Mouse (Mus musculus): ENCODE measurements around the gene Lix1. TPM values are rescaled to one million over a fixed set of nuclear protein-coding genes. Genes with fewer than 3 reads are reported as not detected.

The Lix1 gene
- polyA plus RNA-seq, 1 experiment = not detected

- no peak overlapping the region for H3K27ac ChIP-seq (ENCODE audit: insufficient read depth, low read depth, low read length)
- H3K4me3 ChIP-seq (ENCODE audit: insufficient read depth, low read length) = no peak overlapping the region
- TF ChIP-seq POLR2A (IDR thresholded peaks at IDR 0.05; ENCODE audit: borderline replicate concordance, low read depth, low read length) (no peak), CTCF (IDR thresholded peaks at IDR 0.05; ENCODE audit: low read depth, low read length) (no peak)
- no peaks in the 10 kb centered on the region for H3K4me1 ChIP-seq (ENCODE audit: control insufficient read depth, insufficient read depth, low read length)
Measured at GRCm38 (mm10) chr17:17441876-17442498, 39.5 kb downstream of the Lix1 start.

GRCm38 (mm10) chr17:17444297-17444886, 41.9 kb downstream of the Lix1 start:
- no peak overlapping the region for H3K4me3 ChIP-seq (ENCODE audit: insufficient read depth, low read length)
- H3K27ac ChIP-seq (ENCODE audit: insufficient read depth, low read depth, low read length) = no peak overlapping the region
- TF ChIP-seq POLR2A (IDR thresholded peaks at IDR 0.05; ENCODE audit: borderline replicate concordance, low read depth, low read length) = no peak
- no peak for TF ChIP-seq CTCF (IDR thresholded peaks at IDR 0.05; ENCODE audit: low read depth, low read length)
- H3K4me1 ChIP-seq (ENCODE audit: control insufficient read depth, insufficient read depth, low read length) = peaks cover 8% of the 10 kb centered on the region

- TF ChIP-seq POLR2A (IDR thresholded peaks at IDR 0.05; ENCODE audit: borderline replicate concordance, low read depth, low read length) = no peak
- TF ChIP-seq CTCF (IDR thresholded peaks at IDR 0.05; ENCODE audit: low read depth, low read length) = no peak
- Histone ChIP-seq H3K4me3 (ENCODE audit: insufficient read depth, low read length) (no peak overlapping the region), H3K27ac (ENCODE audit: insufficient read depth, low read depth, low read length) (no peak overlapping the region), H3K4me1 (ENCODE audit: control insufficient read depth, insufficient read depth, low read length) (peaks cover 20% of the 10 kb centered on the region)
Measured at GRCm38 (mm10) chr17:17446683-17447082, 44.2 kb downstream of the Lix1 start.

GRCm38 (mm10) chr17:17447821-17448220, 45.3 kb downstream of the Lix1 start:
- TF ChIP-seq CTCF (IDR thresholded peaks at IDR 0.05; ENCODE audit: low read depth, low read length) (no peak), POLR2A (IDR thresholded peaks at IDR 0.05; ENCODE audit: borderline replicate concordance, low read depth, low read length) (no peak)
- peaks cover 20% of the 10 kb centered on the region for H3K4me1 ChIP-seq (ENCODE audit: control insufficient read depth, insufficient read depth, low read length)

GRCm38 (mm10) chr17:17448737-17449440, 46.4 kb downstream of the Lix1 start:
- H3K4me1 ChIP-seq (ENCODE audit: control insufficient read depth, insufficient read depth, low read length) = peaks cover 20% of the 10 kb centered on the region
- H3K4me3 ChIP-seq (ENCODE audit: insufficient read depth, low read length) = peak overlapping the region; percentile 58
- peak overlapping the region; percentile 65 for H3K27ac ChIP-seq (ENCODE audit: insufficient read depth, low read depth, low read length)
- no peak for TF ChIP-seq POLR2A (IDR thresholded peaks at IDR 0.05; ENCODE audit: borderline replicate concordance, low read depth, low read length)
- no peak for TF ChIP-seq CTCF (IDR thresholded peaks at IDR 0.05; ENCODE audit: low read depth, low read length)

More at GRCm38 (mm10) chr17:17447821-17448220, 45.3 kb downstream of the Lix1 start:
- Histone ChIP-seq H3K27ac (ENCODE audit: insufficient read depth, low read depth, low read length) (no peak overlapping the region), H3K4me3 (ENCODE audit: insufficient read depth, low read length) (no peak overlapping the region)

- Histone ChIP-seq H3K27ac (ENCODE audit: insufficient read depth, low read depth, low read length) (0 out of 2 replicates have a peak overlapping the region, but pooled peaks have one; percentile 65), H3K4me3 (ENCODE audit: insufficient read depth, low read length) (peak overlapping the region; percentile 58; the same call in 1 of the 2 replicates), H3K4me1 (ENCODE audit: control insufficient read depth, insufficient read depth, low read length) (peaks cover 24% of the 10 kb centered on the region)
- no peak for TF ChIP-seq CTCF (IDR thresholded peaks at IDR 0.05; ENCODE audit: low read depth, low read length)
- no peak for TF ChIP-seq POLR2A (IDR thresholded peaks at IDR 0.05; ENCODE audit: borderline replicate concordance, low read depth, low read length)
Measured at GRCm38 (mm10) chr17:17449441-17449770, 46.9 kb downstream of the Lix1 start.

- H3K27ac ChIP-seq (ENCODE audit: insufficient read depth, low read depth, low read length) = no peak overlapping the region
- H3K4me3 ChIP-seq (ENCODE audit: insufficient read depth, low read length) = no peak overlapping the region
- TF ChIP-seq POLR2A (IDR thresholded peaks at IDR 0.05; ENCODE audit: borderline replicate concordance, low read depth, low read length) = no peak
- no peak for TF ChIP-seq CTCF (IDR thresholded peaks at IDR 0.05; ENCODE audit: low read depth, low read length)
- H3K4me1 ChIP-seq (ENCODE audit: control insufficient read depth, insufficient read depth, low read length) = peaks cover 27% of the 10 kb centered on the region
Measured at GRCm38 (mm10) chr17:17451102-17451501, 48.6 kb downstream of the Lix1 start.

- H3K4me1 ChIP-seq (ENCODE audit: control insufficient read depth, insufficient read depth, low read length) = peaks cover 27% of the 10 kb centered on the region
- no peak overlapping the region for H3K4me3 ChIP-seq (ENCODE audit: insufficient read depth, low read length)
Measured at GRCm38 (mm10) chr17:17452617-17453016, 50.1 kb downstream of the Lix1 start.

GRCm38 (mm10) chr17:17454573-17454972, 52.1 kb downstream of the Lix1 start:
- TF ChIP-seq POLR2A (IDR thresholded peaks at IDR 0.05; ENCODE audit: borderline replicate concordance, low read depth, low read length) (no peak), CTCF (IDR thresholded peaks at IDR 0.05; ENCODE audit: low read depth, low read length) (no peak)
- Histone ChIP-seq H3K4me1 (ENCODE audit: control insufficient read depth, insufficient read depth, low read length) (peaks cover 18% of the 10 kb centered on the region), H3K4me3 (ENCODE audit: insufficient read depth, low read length) (no peak overlapping the region), H3K27ac (ENCODE audit: insufficient read depth, low read depth, low read length) (no peak overlapping the region)

More at GRCm38 (mm10) chr17:17452617-17453016, 50.1 kb downstream of the Lix1 start:
- TF ChIP-seq CTCF (IDR thresholded peaks at IDR 0.05; ENCODE audit: low read depth, low read length) = no peak
- no peak for TF ChIP-seq POLR2A (IDR thresholded peaks at IDR 0.05; ENCODE audit: borderline replicate concordance, low read depth, low read length)
- no peak overlapping the region for H3K27ac ChIP-seq (ENCODE audit: insufficient read depth, low read depth, low read length)

GRCm38 (mm10) chr17:17485789-17486188, 83.3 kb downstream of the Lix1 start:
- H3K27ac ChIP-seq (ENCODE audit: insufficient read depth, low read depth, low read length) = no peak overlapping the region
- no peaks in the 10 kb centered on the region for H3K4me1 ChIP-seq (ENCODE audit: control insufficient read depth, insufficient read depth, low read length)
- no peak for TF ChIP-seq CTCF (IDR thresholded peaks at IDR 0.05; ENCODE audit: low read depth, low read length)
- TF ChIP-seq POLR2A (IDR thresholded peaks at IDR 0.05; ENCODE audit: borderline replicate concordance, low read depth, low read length) = no peak
- no peak overlapping the region for H3K4me3 ChIP-seq (ENCODE audit: insufficient read depth, low read length)
